Mouse (Mus musculus) megakaryocyte, embryonic 14.5 days (primary cell): ENCODE measurements around the gene Dscam. TPM values are rescaled to one million over a fixed set of nuclear protein-coding genes. Genes with fewer than 3 reads are reported as not detected.
A peak's percentile ranks its signal among the peaks of the same experiment; 100 is the strongest.

Source experiments
- H3K27me3 ChIP-seq: replicated peaks from 2 replicates; pipeline ENCODE3; 2012; ENCODE audit warnings: inconsistent platforms
- H3K36me3 ChIP-seq: replicated peaks from 2 replicates; pipeline ENCODE3; 2012; ENCODE audit warnings: low read length, inconsistent platforms, mixed read lengths
- H3K4me1 ChIP-seq: 2 replicates; pipeline ENCODE4 v1.6.1; 2012; ENCODE audit warnings: inconsistent platforms
- H3K4me3 ChIP-seq: replicated peaks from 2 replicates; pipeline ENCODE3; 2012; ENCODE audit warnings: moderate library complexity, mild to moderate bottlenecking, inconsistent platforms
- H3K9me3 ChIP-seq: 2 replicates; pipeline ENCODE4 v1.6.1; 2012; ENCODE audit warnings: inconsistent platforms
- FLI1 ChIP-seq: IDR thresholded peaks from 2 replicates; pipeline ENCODE4 v1.6.1; 2012; ENCODE audit warnings: low read length, inconsistent platforms, mixed read lengths
- GATA1 ChIP-seq: IDR thresholded peaks from 3 replicates; pipeline ENCODE4 v1.6.1; 2012; ENCODE audit warnings: mixed read lengths, low read length, inconsistent platforms, borderline replicate concordance
- polyA plus RNA-seq: library from polyadenylated mRNA; stranded (reverse); fragments of >175 nt; gene quantifications from 2 replicates; pipeline ENCODE4 v1.2.3, GENCODE M21; 2012; ENCODE audit warnings: low replicate concordance; ENCODE audit not compliant: insufficient read depth

Gene Dscam
- polyA plus RNA-seq, 1 experiment = not detected

DNA sequence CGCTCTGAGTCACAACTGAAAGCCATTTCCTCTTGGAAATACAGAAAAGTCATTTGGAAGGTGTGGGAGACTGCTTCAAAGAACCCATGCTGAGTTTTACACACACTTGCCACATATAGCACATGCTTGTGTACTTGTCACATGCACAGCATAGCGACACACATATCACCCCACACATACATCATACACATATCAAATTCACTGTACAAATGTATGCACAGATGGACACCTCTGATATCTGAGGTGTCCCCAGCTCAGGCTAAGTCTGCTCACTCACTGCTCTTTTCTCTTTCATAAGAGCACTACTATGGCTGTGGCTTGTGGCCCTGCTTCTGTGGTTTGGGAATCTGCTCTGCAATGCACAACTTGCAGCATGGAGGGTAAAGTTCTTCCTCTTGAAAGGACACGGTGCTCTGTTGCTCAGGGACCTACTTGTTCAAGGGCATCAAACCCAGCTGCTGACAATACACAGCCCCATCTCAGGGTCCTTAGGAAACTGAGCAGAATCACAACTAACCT lies 137.0 kb downstream of the Dscam start:
- Histone ChIP-seq H3K36me3 (no peaks in the 10 kb centered on the region), H3K4me3 (no peak overlapping the region), H3K4me1 (no peaks in the 10 kb centered on the region), H3K27me3 (no peaks in the 10 kb centered on the region), H3K9me3 (no peaks in the 10 kb centered on the region)
- no peak for TF ChIP-seq FLI1
- TF ChIP-seq GATA1 = no peak

DNA sequence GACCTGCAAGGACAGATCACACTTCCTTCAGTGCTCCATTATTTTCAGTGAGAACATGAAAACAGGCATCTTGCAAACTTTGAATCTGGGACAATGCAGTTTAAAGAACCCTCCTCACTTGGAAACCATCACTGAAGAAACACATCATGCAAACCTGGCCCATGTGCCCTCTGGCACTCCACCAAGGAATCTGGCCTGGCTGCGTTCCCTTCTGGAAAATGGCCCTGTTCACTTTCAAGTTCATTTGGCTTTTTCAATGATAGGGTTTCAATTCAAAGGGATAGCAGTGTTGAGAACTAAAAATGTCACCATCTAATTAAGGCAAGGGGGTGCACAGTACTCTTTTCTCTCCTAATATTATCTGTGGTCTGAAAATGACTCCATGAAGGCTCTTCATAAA lies 142.9 kb downstream of the Dscam start:
- Histone ChIP-seq H3K36me3 (no peaks in the 10 kb centered on the region), H3K9me3 (no peaks in the 10 kb centered on the region), H3K4me1 (no peaks in the 10 kb centered on the region), H3K4me3 (no peak overlapping the region), H3K27me3 (no peaks in the 10 kb centered on the region)
- TF ChIP-seq GATA1 (no peak), FLI1 (no peak)

DNA sequence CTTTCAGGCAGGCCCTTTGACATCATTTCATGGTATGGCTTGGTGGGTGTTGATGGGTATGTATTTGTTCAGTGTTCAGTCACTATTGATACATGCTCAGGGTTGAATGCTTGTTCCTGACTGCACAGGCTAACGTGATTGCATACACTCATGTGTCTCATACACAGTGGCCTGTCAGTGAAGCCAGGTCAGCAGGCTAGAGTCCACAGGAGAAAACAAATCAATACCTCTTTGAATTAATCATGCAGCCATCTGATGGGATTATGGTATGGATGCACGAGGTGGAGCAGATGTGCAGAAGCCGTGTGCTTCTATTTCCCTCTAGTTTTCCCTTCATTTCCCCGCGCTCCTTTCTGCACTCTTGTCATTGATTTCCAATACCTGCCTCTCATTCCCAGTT lies 143.7 kb downstream of the Dscam start:
- H3K4me1 ChIP-seq = no peaks in the 10 kb centered on the region
- no peaks in the 10 kb centered on the region for H3K9me3 ChIP-seq
- H3K4me3 ChIP-seq = peak overlapping the region; percentile 4
- H3K27me3 ChIP-seq = no peaks in the 10 kb centered on the region
- no peaks in the 10 kb centered on the region for H3K36me3 ChIP-seq
- TF ChIP-seq GATA1 (no peak), FLI1 (no peak)

DNA sequence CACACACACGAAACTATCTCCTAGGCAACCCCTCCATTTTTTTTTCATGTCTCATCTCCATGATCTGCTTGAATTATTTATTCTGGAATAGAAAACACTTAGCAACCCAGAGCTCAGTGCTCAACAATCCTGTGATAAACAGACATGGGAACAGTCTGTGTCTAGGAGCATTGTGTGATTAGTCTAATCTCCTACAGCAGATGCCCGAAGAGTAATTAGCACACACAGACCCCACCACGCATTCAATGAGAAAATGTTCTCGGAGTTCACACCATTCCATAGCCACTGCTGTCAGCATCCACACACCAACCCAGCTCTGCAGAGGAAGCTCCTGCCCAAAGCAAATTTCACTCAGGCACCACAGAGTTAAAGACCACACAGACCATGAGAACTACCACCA lies 146.1 kb downstream of the Dscam start:
- H3K36me3 ChIP-seq = no peaks in the 10 kb centered on the region
- no peak overlapping the region for H3K4me3 ChIP-seq
- H3K4me1 ChIP-seq = no peaks in the 10 kb centered on the region
- no peaks in the 10 kb centered on the region for H3K27me3 ChIP-seq
- no peaks in the 10 kb centered on the region for H3K9me3 ChIP-seq
- no peak for TF ChIP-seq FLI1
- TF ChIP-seq GATA1 = no peak

DNA sequence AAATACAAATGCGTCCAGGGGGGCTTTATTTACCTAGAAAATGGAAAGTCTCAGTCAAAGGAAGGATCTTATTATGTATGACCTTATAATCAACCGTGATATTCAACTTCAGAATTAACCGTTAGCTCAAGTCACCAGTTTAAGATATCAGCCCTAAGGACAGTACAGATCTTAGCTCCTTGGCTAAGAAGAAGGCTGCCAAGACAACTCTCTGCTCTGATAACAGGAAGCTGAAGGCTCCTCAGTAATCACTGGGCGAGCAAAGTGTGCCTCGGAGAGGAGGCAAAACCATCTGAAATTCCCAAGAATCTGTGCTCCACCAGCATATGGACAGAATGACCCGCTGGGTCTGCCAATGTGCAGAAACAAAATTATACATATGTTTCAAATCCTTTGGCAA lies 149.1 kb downstream of the Dscam start:
- Histone ChIP-seq H3K9me3 (no peaks in the 10 kb centered on the region), H3K27me3 (no peaks in the 10 kb centered on the region)

DNA sequence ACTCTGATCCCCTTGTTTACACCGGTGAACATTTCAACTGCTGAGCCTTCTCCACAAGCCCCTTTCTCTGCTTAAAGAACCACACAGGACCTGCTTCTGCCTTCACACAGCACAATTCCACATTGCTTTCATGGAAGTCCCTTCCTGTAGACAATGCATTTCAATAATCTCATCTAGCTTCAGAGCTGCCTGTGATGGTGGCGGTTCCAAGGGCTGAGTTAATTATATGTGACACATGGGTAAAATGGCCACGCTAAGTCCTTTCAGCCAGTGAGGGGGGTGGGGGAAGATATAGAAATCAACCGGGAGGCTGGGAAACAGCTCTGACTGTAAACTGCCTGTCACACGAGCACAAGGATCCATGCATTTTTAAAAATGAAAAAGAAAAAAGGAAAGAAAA lies 152.2 kb downstream of the Dscam start:
- Histone ChIP-seq H3K27me3 (no peaks in the 10 kb centered on the region), H3K4me3 (no peak overlapping the region), H3K4me1 (no peaks in the 10 kb centered on the region), H3K36me3 (no peaks in the 10 kb centered on the region), H3K9me3 (no peaks in the 10 kb centered on the region)
- TF ChIP-seq FLI1 (no peak), GATA1 (no peak)

More for the DNA sequence above, 149.1 kb downstream of the Dscam start:
- Histone ChIP-seq H3K4me1 (no peaks in the 10 kb centered on the region), H3K36me3 (no peaks in the 10 kb centered on the region), H3K4me3 (no peak overlapping the region)
- no peak for TF ChIP-seq GATA1
- TF ChIP-seq FLI1 = no peak

DNA sequence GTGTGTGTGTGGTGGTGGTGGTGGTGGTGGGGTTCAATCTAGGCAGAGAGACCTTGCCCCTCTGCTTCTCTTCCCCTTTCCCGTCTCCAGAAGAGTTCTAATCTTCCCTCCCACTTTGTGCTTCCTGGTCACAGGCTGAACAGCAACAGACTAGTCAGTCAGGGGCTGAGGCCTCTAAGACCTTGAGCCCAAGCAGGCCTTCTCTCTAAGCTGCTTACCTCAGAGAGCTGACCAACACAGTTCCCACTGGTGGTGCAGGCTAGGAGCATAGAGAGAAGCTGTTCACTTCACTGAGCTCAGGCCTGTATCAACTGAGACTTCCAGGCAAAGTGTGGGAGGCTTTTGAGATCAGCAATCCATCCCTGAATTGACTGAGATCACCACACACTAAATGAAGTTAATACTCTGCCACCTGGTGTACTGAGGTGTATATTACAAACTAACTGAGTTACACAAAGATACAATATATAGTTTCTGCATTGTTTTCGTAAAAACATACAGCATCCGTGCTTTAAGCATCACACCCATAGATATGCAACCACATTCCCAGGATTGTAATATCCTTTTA lies 153.3 kb downstream of the Dscam start:
- Histone ChIP-seq H3K27me3 (no peaks in the 10 kb centered on the region), H3K9me3 (no peaks in the 10 kb centered on the region), H3K36me3 (no peaks in the 10 kb centered on the region), H3K4me3 (no peak overlapping the region), H3K4me1 (no peaks in the 10 kb centered on the region)
- no peak for TF ChIP-seq FLI1
- no peak for TF ChIP-seq GATA1

DNA sequence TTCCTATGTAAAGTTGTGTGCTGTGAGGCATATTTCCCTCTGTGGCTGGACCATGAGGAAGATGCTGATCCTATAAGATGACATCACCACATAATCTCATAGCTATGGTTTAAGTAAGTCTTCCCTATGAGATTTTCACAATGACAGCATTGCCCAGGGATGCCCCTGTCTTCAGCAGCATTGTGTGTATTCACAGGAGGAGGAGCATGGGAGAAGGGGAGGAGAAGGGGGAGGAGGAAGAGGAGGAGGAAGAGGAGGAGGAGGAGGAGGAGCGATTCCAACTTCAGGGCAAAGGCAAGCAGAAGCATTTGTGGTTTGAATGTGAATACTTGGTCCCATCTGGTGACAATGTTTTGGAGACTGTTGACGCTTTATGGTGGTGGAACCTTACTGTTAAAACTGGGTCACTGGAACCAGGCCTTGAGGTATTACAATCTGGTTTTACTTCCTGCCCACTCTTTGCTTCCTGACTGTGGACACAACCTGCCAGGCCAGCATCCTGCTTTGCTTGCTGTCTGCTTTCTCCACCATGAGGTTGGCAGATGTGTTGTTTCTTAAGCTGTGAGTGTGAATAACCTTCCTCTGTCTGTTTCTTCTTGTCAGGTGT lies 154.2 kb downstream of the Dscam start:
- no peaks in the 10 kb centered on the region for H3K4me1 ChIP-seq
- no peaks in the 10 kb centered on the region for H3K27me3 ChIP-seq
- no peaks in the 10 kb centered on the region for H3K9me3 ChIP-seq
- TF ChIP-seq FLI1 = no peak
- no peak for TF ChIP-seq GATA1
- no peaks in the 10 kb centered on the region for H3K36me3 ChIP-seq
- H3K4me3 ChIP-seq = no peak overlapping the region

DNA sequence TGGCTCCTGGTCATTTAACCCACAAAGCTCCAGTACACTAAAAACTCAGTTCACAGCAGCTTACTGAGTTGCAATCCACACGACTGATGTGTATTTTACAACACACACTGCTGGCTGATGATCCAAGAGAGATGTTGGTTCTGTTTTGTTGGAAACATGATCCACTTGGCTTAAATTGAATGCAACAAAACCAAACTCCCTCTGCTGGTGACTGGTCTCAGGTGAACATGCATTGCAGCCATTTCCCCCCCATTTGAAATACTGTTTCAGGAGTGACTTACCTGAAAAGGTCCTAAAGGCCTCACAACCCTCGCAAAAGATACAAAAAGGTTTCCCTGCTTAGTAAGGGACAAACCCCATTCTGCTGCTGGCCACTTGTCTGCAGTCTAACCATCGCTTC lies 156.2 kb downstream of the Dscam start:
- no peaks in the 10 kb centered on the region for H3K27me3 ChIP-seq
- H3K4me3 ChIP-seq = no peak overlapping the region
- no peaks in the 10 kb centered on the region for H3K9me3 ChIP-seq
- H3K36me3 ChIP-seq = no peaks in the 10 kb centered on the region
- TF ChIP-seq FLI1 (no peak), GATA1 (no peak)
- H3K4me1 ChIP-seq = no peaks in the 10 kb centered on the region
